Mouse (Mus musculus) embryonic stem cell, embryonic (primary cell): ENCODE results near the gene Rps26.
"Not testable (repeated sequence)": the region's sequence is repeated elsewhere in the genome, so short reads cannot be mapped to it uniquely, and the experiment has no call there.

Experiments used
- CTCF ChIA-PET, 4 experiments: fragments of 300-600 bp in 2 of 4; fragments of 350-600 bp in 2 of 4; sonication (Branson Sonifier 250); formaldehyde crosslinking; loops; one replicate each; lab custom pipeline; 2022; ENCODE audit warnings: inconsistent platforms in 2 of 4; lab: Charles Lee
- POLR2A ChIA-PET, 4 experiments: fragments of 300-600 bp in 2 of 4; fragments of 350-600 bp in 2 of 4; sonication (Branson Sonifier 250); formaldehyde crosslinking; loops; one replicate each; lab custom pipeline; 2022; ENCODE audit warnings: antibody characterized with exemption in 4 of 4, inconsistent platforms in 1 of 4; lab: Charles Lee

Rps26 gene

DNA sequence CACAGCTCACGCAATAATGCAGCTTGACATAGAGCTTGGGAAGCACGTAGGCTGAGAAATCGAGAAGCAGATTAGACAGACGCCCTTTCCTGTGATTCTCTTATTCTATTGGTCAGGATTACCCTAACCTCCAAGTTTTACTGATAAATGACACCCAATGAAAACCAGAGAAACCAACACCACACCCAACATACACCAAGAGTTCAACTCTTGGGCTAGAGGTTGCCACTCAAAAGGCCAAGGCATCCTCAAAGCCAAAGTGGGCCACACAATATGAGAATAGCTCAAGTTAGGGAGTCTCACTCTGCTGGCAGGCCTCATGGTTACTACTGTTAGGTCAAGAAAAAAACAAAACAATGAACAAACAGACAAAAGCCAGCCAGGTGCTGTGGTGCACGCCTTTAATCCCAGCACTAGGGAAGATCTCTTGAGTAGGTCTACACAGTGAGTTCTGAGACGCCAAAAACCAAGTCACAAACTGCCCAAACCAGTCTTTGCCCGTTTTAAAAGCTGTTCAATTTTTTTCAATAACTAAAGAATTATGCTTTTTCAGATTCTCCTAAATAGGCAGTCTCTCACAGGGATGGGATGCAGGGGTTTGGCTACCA lies 1.2 kb downstream of the Rps26 start:
- POLR2A ChIA-PET = interaction anchor here (0.5 to 7.8 kb wide), 74 partner anchors 8 to 1246 kb away, joined by 3 to 99 read pairs (median 4); partner anchors contain the start of genes Rab5b (in 3 of the 4), Suox (in 3 of the 4), Cdk2 (in 2 of the 4) and Pa2g4 (in 2 of the 4)
- CTCF ChIA-PET = no interaction called here

DNA sequence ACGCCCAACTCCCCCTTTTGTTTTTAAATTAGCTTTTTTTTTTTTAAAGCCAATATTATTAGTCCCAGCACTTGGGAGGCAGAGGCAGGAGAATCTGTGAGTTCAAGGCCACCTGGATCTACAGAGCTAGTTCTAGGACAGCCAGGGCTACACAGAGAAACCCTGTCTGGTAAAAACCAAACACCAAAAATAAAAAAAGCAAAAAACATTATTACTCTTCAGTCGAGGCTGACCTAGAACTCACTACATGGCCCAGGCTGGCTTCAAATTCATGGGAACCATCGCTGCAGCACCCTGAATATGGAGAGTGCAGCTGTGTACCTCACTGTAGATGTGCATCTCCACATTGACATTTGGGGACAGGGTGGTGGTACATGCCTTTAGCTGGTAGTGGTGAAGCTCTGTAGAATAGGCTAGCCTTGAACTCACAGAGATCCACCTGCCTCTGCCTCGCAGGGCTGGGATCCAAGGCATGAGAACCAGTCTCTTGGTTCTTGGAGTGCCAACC lies 3.4 kb downstream of the Rps26 start:
- CTCF ChIA-PET = interaction anchor here (0.5 to 2.7 kb wide), 13 partner anchors 10 to 1300 kb away, joined by 3 to 17 read pairs (median 4); partner anchors contain the start of gene Suox (in 1 of the 4)
- POLR2A ChIA-PET = interaction anchor here (0.6 to 7.8 kb wide), 72 partner anchors 8 to 1650 kb away, joined by 3 to 99 read pairs (median 5); partner anchors contain the start of genes Rab5b (in 3 of the 4), Zc3h10 (in 3 of the 4), Esyt1 (in 2 of the 4) and Nabp2 (in 2 of the 4)

DNA sequence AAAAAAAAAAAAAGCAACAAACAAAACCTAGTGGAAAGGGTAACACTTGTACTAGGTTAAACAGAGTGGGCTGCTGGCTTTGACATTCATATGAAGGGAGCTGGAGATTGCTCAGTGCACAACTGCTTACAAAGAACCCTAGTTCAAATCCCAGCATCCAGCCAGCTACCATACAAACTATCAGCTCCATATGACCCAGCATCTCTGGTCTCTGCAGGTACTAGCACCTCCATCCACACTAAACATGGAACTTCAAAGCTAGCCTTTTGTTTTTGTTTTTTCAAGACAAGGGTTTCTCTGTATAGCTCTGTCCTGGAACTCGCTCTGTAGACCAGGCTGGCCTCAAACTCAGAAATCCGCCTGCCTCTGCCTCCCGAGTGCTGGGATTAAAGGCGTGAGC lies 3.8 kb downstream of the Rps26 start:
- ChIA-PET CTCF (interaction anchor here (0.5 to 2.7 kb wide), 26 partner anchors 8 to 258 kb away, joined by 3 to 17 read pairs (median 4); partner anchors contain the start of genes Suox (in 2 of the 4) and Rab5b (in 1 of the 4)), POLR2A (interaction anchor here (0.6 to 7.8 kb wide), 86 partner anchors 8 to 1650 kb away, joined by 3 to 99 read pairs (median 5); partner anchors contain the start of genes Rab5b (in 3 of the 4), Esyt1 (in 2 of the 4), Nabp2 (in 2 of the 4) and Pa2g4 (in 2 of the 4))

DNA sequence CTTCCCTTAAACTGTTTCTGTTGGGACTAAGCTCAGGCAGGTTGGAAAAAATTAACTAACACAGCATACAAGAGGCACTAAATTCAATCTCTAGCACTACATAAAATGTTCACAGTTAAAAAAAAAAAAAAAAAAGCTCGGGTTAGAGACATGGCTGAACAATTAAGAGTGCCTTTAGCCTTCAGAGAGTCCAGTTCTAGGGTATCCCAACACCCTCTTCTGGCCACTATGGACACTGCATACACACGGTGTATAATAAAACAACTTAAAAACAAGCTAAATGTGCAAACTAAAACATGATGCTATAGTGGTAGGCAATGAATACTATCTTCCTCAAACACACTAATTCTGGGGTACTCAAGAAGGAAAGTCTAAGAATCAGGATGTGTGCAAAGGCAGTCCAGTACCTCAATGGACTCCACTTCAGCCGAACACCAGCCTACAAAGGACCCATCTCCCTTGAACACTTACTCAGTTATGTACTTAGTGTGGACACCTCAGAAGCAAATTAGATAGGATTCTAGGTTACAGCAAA lies 4.5 kb downstream of the Rps26 start:
- CTCF ChIA-PET = interaction anchor here (0.5 to 2.7 kb wide), 33 partner anchors 9 to 1214 kb away, joined by 3 to 17 read pairs (median 5); partner anchors contain the start of genes Suox (in 2 of the 4), Cd63 (in 1 of the 4) and Rab5b (in 1 of the 4)
- POLR2A ChIA-PET = interaction anchor here (0.5 to 7.8 kb wide), 89 partner anchors 7 to 1905 kb away, joined by 3 to 99 read pairs (median 5); partner anchors contain the start of genes Pa2g4 (in 3 of the 4), Rab5b (in 3 of the 4), Zc3h10 (in 3 of the 4) and Esyt1 (in 2 of the 4)

DNA sequence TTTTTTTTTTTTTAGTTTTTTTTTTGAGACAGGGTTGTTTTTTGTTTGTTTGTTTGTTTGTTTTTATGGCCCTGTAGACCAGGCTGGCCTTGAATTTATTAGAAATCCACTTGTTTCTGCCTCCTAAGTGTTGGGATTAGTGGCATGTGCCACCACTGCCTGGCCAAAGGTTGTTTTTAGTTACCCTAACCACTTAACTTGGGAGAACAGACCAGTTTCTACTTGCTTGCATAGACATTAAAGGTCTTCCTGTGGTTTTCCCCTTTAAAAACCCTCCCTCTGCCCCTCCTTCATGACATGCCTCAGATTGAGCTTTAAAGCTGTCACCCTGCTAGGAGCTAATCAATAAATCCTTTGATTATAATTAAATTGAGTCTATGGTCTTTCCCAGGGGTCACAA lies 6.3 kb downstream of the Rps26 start:
- ChIA-PET POLR2A (interaction anchor here in 3 of 4 experiments (0.6 to 7.8 kb wide), 17 partner anchors 6 to 243 kb away, joined by 3 to 99 read pairs (median 5); partner anchors contain the start of genes Rab5b (in 2 of the 3), Ankrd52 (in 1 of the 3), Cdk2 (in 1 of the 3) and Esyt1 (in 1 of the 3)), CTCF (interaction anchor here in 1 of 4 experiments (0.5 kb wide), 1 partner anchor 103 kb away, joined by 3 read pairs; no protein-coding TSS in a partner anchor)

DNA sequence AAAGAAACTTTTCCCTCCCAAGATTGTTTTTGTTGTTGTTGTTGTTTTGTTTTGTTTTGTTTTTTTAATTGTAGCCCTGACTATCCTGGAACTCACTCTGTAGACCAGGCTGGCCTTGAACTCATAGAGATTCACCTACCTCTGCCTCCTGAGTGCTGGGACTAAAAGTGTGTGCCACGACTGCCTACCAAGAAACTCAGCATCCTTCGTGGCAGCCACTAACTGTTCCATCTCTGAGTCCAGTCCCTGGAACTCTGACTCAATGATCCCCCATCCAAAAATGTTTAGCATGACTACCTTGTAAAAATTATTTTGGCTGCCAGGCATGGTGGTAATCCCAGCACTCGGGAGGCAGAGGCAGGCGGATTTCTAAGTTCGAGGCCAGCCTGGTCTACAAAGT lies 7.4 kb downstream of the Rps26 start:
- CTCF ChIA-PET = not testable (repeated sequence)
- POLR2A ChIA-PET = interaction anchor here in 3 of 4 experiments (0.5 to 7.8 kb wide), 7 partner anchors 13 to 125 kb away, joined by 3 to 99 read pairs (median 5); partner anchors contain the start of genes Cdk2 (in 1 of the 3), Myl6 (in 1 of the 3) and Rab5b (in 1 of the 3)

DNA sequence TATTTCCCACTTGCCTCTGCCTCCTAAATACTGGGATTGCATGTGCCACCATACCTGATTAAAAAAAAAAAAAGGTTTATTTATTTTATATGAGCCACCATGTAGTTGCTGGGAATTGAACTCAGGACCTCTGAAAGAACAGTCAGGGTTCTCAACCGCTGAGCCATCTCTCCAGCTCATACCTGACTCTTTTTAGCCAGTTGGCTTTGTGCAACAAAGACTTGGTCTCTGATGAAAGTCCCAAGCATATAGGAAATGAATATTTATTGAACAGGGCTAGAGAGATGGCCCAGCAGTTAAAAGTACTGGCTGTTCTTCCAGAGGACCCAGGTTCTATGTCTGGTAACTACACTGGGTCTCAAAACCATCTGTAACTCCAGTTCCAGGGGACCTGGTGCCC lies 8.0 kb downstream of the Rps26 start:
- CTCF ChIA-PET = no interaction called here
- POLR2A ChIA-PET = interaction anchor here in 1 of 4 experiments (0.7 kb wide), 1 partner anchor 12 kb away, joined by 3 read pairs; no protein-coding TSS in a partner anchor

DNA sequence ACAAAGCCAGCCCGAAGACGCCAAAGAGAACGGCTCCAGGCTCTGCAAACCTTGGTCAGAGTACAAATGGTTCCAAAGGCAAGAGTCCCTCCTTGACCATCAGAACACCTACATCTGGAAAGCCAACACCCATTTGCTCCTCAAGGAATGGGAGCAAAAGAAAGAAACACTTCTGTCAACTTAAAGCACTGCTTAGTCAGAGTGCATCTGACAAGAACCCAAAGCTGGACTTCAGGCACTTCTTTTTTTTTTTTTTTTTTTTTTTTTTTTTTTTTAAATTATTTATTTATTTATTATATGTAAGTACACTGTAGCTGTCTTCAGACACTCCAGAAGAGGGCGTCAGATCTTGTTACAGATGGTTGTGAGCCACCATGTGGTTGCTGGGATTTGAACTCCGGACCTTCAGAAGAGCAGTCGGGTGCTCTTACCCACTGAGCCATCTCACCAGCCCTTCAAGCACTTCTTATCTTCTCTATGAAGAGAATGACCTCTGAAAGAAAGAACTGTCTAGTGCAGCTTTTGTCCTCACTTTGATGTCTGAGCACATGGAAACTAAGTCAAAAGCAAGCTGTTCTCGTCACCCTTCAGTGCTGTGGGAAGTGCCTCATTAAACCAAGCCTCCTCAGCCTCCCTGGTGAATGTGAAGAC lies 10.6 kb downstream of the Rps26 start:
- POLR2A ChIA-PET = interaction anchor here in 3 of 4 experiments (0.6 to 6.9 kb wide), 23 partner anchors 7 to 276 kb away, joined by 3 to 80 read pairs (median 3); partner anchors contain the start of genes Myl6 (in 1 of the 3), Pa2g4 (in 1 of the 3), Rab5b (in 1 of the 3) and Rps26 (in 1 of the 3)
- CTCF ChIA-PET = interaction anchor here (0.5 to 2.7 kb wide), 12 partner anchors 8 to 298 kb away, joined by 3 to 17 read pairs (median 4); partner anchors contain the start of gene Suox (in 3 of the 4)

DNA sequence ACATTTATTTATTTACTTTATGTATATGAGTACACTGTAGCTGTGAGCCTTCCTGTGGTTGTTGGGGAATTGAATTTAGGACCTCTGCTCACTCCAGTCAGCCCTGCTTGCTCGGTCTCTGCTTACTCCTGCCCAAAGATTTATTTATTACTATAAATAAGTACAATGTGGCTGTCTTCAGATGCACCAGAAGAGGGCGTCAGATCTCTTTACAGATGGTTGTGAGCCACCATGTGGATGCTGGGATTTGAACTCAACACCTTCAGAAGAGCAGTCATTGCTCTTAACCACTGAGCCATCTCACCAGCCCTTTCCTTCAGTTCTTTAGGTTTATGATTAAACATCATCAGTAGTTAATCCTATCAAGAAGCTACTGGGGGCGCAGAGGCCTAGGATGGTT lies 11.6 kb downstream of the Rps26 start:
- ChIA-PET CTCF (interaction anchor here in 3 of 4 experiments (1.0 to 2.8 kb wide), 7 partner anchors 9 to 299 kb away, joined by 3 to 17 read pairs (median 4); partner anchors contain the start of gene Suox (in 3 of the 3)), POLR2A (interaction anchor here in 3 of 4 experiments (0.7 to 6.9 kb wide), 11 partner anchors 8 to 124 kb away, joined by 3 to 80 read pairs (median 3); partner anchors contain the start of genes Rab5b (in 1 of the 3) and Rps26 (in 1 of the 3))

DNA sequence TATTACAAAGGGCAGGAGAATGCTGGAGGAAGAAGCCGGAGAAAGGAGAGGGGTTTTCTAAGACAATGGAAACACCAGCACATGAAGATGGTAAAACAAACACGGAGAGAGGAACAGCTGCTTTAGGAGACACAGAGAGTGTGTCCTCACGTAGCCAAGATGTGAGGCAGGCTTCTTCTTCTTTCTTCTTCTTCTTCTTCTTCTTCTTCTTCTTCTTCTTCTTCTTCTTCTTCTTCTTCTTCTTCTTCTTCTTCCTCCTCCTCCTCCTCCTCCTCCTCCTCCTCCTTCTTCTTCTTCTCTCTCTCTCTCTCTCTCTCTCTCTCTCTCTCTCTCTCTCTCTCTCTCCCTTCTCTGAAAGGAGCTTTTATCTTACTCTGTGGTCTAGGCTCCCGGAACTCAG lies 12.7 kb downstream of the Rps26 start:
- POLR2A ChIA-PET = interaction anchor here in 3 of 4 experiments (0.7 to 6.9 kb wide), 9 partner anchors 8 to 138 kb away, joined by 3 to 80 read pairs (median 7); partner anchors contain the start of gene Rps26 (in 1 of the 3)
- CTCF ChIA-PET = interaction anchor here in 2 of 4 experiments (0.6 to 2.8 kb wide), 9 partner anchors 10 to 1642 kb away, joined by 3 to 23 read pairs (median 4); partner anchors contain the start of genes Suox (in 2 of the 2), Pa2g4 (in 1 of the 2) and Rab5b (in 1 of the 2)

DNA sequence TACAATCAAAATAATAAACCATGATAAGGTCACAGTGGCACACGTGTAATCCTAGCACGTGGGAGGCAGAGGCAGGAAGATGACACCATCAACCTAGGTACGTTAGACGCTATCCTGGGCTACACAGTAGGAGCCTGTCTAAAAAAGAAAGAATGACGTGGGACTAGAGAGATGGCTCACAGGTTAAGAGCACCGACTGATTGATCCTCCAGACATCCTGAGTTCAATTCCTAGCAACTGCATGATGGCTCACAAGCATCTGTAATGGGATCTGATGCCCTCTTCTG lies 13.4 kb downstream of the Rps26 start:
- ChIA-PET CTCF (interaction anchor here (0.5 to 2.8 kb wide), 59 partner anchors 8 to 1450 kb away, joined by 3 to 23 read pairs (median 4); partner anchors contain the start of genes Suox (in 3 of the 4), Esyt1 (in 2 of the 4), Rab5b (in 2 of the 4) and Cdk2 (in 1 of the 4)), POLR2A (interaction anchor here (0.6 to 6.9 kb wide), 40 partner anchors 9 to 162 kb away, joined by 3 to 80 read pairs (median 4); partner anchors contain the start of genes Pa2g4 (in 2 of the 4), Suox (in 2 of the 4), Erbb3 (in 1 of the 4) and Esyt1 (in 1 of the 4))

DNA sequence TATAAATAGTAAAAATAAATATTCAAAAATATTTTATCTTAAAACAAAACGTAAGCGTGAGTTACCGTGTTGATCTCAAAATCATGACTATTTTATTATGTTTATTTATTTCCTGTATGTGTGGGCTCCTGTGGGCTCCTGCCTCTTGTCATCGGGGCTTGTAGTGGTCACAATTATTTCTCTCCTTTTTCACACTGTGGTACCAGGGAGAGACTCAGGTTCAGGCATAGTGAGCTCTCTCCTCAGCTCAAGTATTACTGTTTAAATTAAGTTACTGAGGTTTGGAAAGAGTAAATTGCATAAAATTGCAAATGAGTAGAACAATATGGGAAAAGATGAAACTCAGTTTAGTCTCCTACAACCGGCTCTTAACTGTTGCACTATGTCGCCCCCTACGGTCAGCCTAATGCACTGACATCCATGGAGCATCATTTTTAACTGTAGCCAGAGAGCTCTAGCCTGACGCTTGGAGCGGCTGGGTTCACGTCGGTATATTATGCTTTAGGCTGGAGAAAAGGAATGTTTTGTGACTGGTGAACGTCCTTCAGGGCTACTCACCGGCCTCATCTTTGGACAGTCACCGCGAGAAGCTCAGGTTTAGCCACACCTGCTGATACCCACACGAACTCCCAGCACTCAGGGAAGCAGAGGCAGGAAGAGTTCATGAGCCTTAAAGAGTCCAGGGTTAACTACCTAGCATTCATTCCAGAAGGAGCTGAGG lies 14.0 kb downstream of the Rps26 start:
- ChIA-PET POLR2A (interaction anchor here (0.6 to 6.9 kb wide), 42 partner anchors 8 to 528 kb away, joined by 3 to 80 read pairs (median 4); partner anchors contain the start of genes Pa2g4 (in 2 of the 4), Suox (in 2 of the 4), Erbb3 (in 1 of the 4) and Esyt1 (in 1 of the 4)), CTCF (interaction anchor here (0.5 to 2.8 kb wide), 64 partner anchors 9 to 1449 kb away, joined by 3 to 23 read pairs (median 4); partner anchors contain the start of genes Suox (in 3 of the 4), Cdk2 (in 2 of the 4), Esyt1 (in 2 of the 4) and Rab5b (in 2 of the 4))

DNA sequence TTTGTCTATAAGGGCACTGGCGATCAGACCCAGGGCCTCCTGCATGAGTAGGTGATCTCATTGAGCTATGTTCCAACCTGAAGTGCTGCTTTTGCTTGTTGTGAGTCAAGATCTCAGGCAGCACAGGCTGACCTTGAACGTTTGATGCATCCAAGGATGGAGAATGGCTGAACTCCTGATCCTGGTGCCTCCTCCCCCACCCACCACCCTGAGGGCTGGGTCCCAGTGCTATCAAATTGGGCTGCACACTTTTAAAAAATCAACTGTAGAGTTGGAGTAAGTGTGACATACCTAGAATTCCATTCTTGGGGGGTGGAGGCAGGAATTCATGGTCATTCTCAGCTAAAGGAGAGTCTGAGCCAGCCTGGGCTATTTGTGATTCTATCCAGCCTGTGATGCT lies 20.1 kb downstream of the Rps26 start:
- POLR2A ChIA-PET = interaction anchor here (0.5 to 9.1 kb wide), 35 partner anchors 11 to 1931 kb away, joined by 3 to 76 read pairs (median 4); partner anchors contain the start of genes Zc3h10 (in 3 of the 4), Pa2g4 (in 2 of the 4), Esyt1 (in 1 of the 4) and Rab5b (in 1 of the 4)
- CTCF ChIA-PET = interaction anchor here (0.6 to 3.4 kb wide), 6 partner anchors 16 to 304 kb away, joined by 3 to 10 read pairs (median 4); partner anchors contain the start of gene Erbb3 (in 1 of the 4)

DNA sequence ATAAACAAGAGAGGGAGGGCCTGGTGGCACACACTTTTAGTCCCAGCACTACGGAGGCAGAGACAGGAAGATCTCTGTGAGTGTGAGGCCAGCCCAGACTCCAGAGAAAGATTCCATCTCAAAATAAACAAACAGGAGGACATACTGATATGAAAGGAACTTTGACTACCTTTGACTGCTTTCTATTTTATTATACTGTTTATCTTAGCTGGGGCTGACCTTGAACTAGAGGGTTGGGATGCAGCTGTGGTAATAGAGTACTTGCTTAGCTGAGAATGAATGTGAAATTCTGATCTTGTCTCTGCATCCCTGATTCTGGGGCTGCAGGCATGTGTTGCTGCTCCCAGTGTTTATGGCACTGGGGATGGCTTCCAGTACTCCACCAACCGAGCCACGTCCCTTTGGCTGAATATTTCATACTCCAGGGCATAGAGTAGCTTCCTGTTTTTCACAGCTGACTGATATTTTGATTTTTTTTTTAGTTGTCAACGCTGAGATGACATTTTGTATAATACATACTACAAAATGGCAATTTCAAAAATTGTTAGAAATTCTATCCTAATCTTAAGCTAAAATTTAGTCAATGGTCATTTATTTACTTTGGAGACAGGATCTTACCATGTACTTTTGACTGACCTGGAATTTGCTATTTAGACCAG lies 23.9 kb downstream of the Rps26 start:
- CTCF ChIA-PET = interaction anchor here (0.6 to 2.4 kb wide), 6 partner anchors 10 to 47 kb away, joined by 3 to 8 read pairs (median 4); no protein-coding TSS in a partner anchor
- POLR2A ChIA-PET = interaction anchor here in 2 of 4 experiments (0.6 to 9.1 kb wide), 18 partner anchors 9 to 304 kb away, joined by 3 to 76 read pairs (median 4); partner anchors contain the start of genes Esyt1 (in 2 of the 2), Cdk2 (in 1 of the 2), Myl6 (in 1 of the 2) and Pan2 (in 1 of the 2)

DNA sequence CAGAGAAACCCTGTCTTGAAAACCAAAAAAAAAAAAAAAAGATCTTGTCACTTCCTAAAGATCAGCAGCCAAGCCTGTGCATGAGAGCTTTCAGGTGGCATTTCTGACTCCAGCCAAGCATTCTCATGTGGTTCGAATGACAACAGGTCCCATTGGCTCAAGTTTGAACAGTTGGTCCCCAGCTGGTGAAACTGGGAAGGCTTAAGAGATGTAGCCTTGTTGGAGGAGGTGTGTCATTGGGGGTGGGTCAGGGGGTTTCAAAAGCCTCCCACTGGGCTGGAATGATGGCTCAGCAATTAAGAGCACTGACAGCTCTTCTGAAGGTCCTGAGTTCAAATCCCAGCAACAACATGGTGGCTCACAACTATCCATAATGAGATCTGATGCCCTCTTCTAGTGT lies 25.0 kb downstream of the Rps26 start:
- ChIA-PET POLR2A (interaction anchor here in 3 of 4 experiments (0.7 to 9.1 kb wide), 19 partner anchors 8 to 878 kb away, joined by 3 to 76 read pairs (median 5); partner anchors contain the start of genes Pa2g4 (in 2 of the 3), Erbb3 (in 1 of the 3), Esyt1 (in 1 of the 3) and Rps26 (in 1 of the 3)), CTCF (interaction anchor here (0.6 to 2.4 kb wide), 10 partner anchors 9 to 95 kb away, joined by 3 to 8 read pairs (median 6); partner anchors contain the start of genes Erbb3 (in 1 of the 4), Rab5b (in 1 of the 4) and Suox (in 1 of the 4))
